Mouse (Mus musculus): ENCODE measurements at regions not wholly inside any gene's neighbourhood (a gene's known extent, or its start where the extent isn't known, plus 50 kb on each side); places are given as distances from the start of the nearest gene placed in this dataset.

- TF ChIP-seq EP300 (IDR thresholded peaks at IDR 0.05; ENCODE audit: insufficient read depth, low read depth, low read length) (no peak), CTCF (IDR thresholded peaks at IDR 0.05) (no peak), POLR2A (IDR thresholded peaks at IDR 0.05; ENCODE audit: insufficient read depth, low read depth, low read length) (no peak)
These were observed 120.0 kb upstream of the Cnot2 start for GRCm38 (mm10) chr10:116701281-116701680.

Measured in heart, adult 2 months (tissue).